Mouse (Mus musculus) inflammation-experienced regulatory T-cells, adult 6 months (primary cell): ENCODE data around the gene Stambp. TPM values are rescaled to one million over a fixed set of nuclear protein-coding genes. Genes with fewer than 3 reads are reported as not detected.

Experiments
- ATAC-seq: one replicate; pipeline ENCODE4 v1.8.0; 2017
- polyA plus RNA-seq, 3 experiments: library from polyadenylated mRNA; unstranded; fragments of 100-300 nt; shearing (Covaris generic); gene quantifications; one replicate each; pipeline ENCODE4 v1.2.1; 2017

The Stambp gene
- polyA plus RNA-seq, 3 experiments from 2014 or later: 30.8 to 48.3 (median 33.1) TPM

- no peak for ATAC-seq
These were observed 70.8 kb downstream of the Stambp start for GRCm38 (mm10) chr6:83501524-83502310.

GRCm38 (mm10) chr6:83500462-83500861 is 72.1 kb downstream of the Stambp start:
- ATAC-seq: no peak

GRCm38 (mm10) chr6:83499078-83499477 is 73.5 kb downstream of the Stambp start:
- ATAC-seq: no peak

- ATAC-seq: no peak
These were observed 75.5 kb downstream of the Stambp start for GRCm38 (mm10) chr6:83496753-83497710.

- no peak for ATAC-seq
These were observed 76.3 kb downstream of the Stambp start for GRCm38 (mm10) chr6:83496009-83496752.

Other genes starting within 250 kb of the Stambp start
- 100 to 1,000 TPM; 129 to 140 (median 134) TPM for gene Mthfd2, start 246.8 kb downstream of the Stambp start, polyA plus RNA-seq
- 10 to 100 TPM; 57.7 to 67.7 (median 63.5) TPM for gene Mob1a, start 246.7 kb downstream of the Stambp start, polyA plus RNA-seq
- gene Bola3, start 223.6 kb downstream of the Stambp start, polyA plus RNA-seq: 10 to 100 TPM; 59.4 to 85.5 (median 73.8) TPM
- gene Tet3, start 113.6 kb downstream of the Stambp start, polyA plus RNA-seq: 10 to 100 TPM; 13.2 to 19.4 (median 18.7) TPM
- gene Dguok, start 65.8 kb downstream of the Stambp start, polyA plus RNA-seq: 100 to 1,000 TPM in 1 of 3 experiments, 10 to 100 TPM in 2; 60.1 to 100 (median 87.6) TPM
- gene Actg2, start 36.5 kb downstream of the Stambp start, polyA plus RNA-seq: 10 to 100 TPM; 25.8 to 52.0 (median 35.3) TPM
- not detected for gene Clec4f, start 83.5 kb upstream of the Stambp start, polyA plus RNA-seq
- not detected for gene Cd207, start 105.1 kb upstream of the Stambp start, polyA plus RNA-seq
- gene Vax2, start 138.5 kb upstream of the Stambp start, polyA plus RNA-seq: 1 to 10 TPM in 1 of 3 experiments, not detected in 2; 1.3 TPM
- gene Atp6v1b1, start 170.3 kb upstream of the Stambp start, polyA plus RNA-seq: not detected
- under 1 TPM in 1 of 3 experiments, not detected in 2; 0.29 TPM for gene Ankrd53, start 189.9 kb upstream of the Stambp start, polyA plus RNA-seq
- 100 to 1,000 TPM in 1 of 3 experiments, 10 to 100 TPM in 2; 67.9 to 100 (median 91.6) TPM for gene Tex261, start 203.1 kb upstream of the Stambp start, polyA plus RNA-seq
- 10 to 100 TPM; 24.2 to 42.4 (median 38.8) TPM for gene Nagk, start 222.3 kb upstream of the Stambp start, polyA plus RNA-seq